Mouse (Mus musculus) thymus, adult 2 months (tissue): ENCODE data around the gene Raph1.

ENCODE experiments used
- CTCF ChIP-seq: fragments of 200-500 bp; IDR thresholded peaks from 2 replicates; pipeline ENCODE4 v1.5.1; 2012; ENCODE audit warnings: mild to moderate bottlenecking, control low read depth, low read length, moderate library complexity, borderline replicate concordance; ENCODE audit not compliant: control insufficient read depth, poor library complexity, insufficient read depth; ENCODE audit errors: extremely low read depth
- POLR2A ChIP-seq: fragments of 200-500 bp; IDR thresholded peaks from 2 replicates; pipeline ENCODE4 v1.6.1; 2012; ENCODE audit warnings: mild to moderate bottlenecking, low read length, control low read depth, moderate library complexity; ENCODE audit not compliant: control insufficient read depth, poor library complexity, insufficient read depth; ENCODE audit errors: extremely low read depth

DNA sequence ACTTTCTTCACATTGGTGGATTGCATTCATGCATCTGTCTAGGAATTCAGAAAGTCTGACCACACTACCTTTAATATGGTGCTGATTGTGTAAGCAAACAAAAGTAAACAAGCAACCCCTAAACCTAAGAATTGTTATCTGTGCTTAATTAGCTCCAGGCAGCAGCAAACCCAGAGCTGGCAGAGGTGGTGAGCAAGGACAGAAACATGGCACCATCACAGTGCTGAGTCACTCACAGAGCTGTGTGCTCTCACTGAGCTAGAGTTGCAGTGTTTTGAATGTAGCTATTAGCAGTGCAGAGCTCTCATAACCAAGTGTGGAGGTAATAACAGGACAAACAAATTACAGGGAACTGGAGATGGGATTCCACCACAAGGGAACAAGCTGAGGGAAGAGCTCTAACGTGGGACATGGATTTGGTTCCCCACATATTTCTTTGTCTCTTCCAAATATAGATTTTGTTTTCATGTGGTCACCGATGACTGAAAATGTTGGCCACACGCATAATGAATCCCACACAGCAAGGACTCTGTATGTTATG lies 37.6 kb upstream of the Raph1 start:
- no peak for TF ChIP-seq CTCF
- TF ChIP-seq POLR2A: no peak
